In genomic region chr4:154224267-154224969, GRCm38 (mm10) we compare ENCODE assay signal across 10 mouse cellular contexts. TPM values are rescaled to one million over a fixed set of nuclear protein-coding genes. Genes with fewer than 3 reads are reported as not detected.
A peak's percentile ranks its signal among the peaks of the same experiment; 100 is the strongest.
DNase-seq lines count a peak whose midpoint lies in the region; ATAC-seq lines count a peak whose summit lies in the region.
"Had no signal": no experiment of that assay in that cellular context is flagged by ENCODE, and none has a peak within 500 bp of the region (broad histone marks: within the 10 kb centered on the region; RNA-seq: fewer than 3 reads in every experiment).

No protein-coding gene starts in this region.

- no peak overlapping the region for H3K4me2 ChIP-seq in liver, embryonic 11.5 days
- H3K4me2 ChIP-seq in embryonic facial prominence, embryonic 15.5 days (replicated peaks), result peak overlapping the region; percentile 23; the same call in 1 of the 2 replicates
- H3K4me2 ChIP-seq in hindbrain, embryonic 14.5 days (replicated peaks), result no peak overlapping the region
- no peak overlapping the region for H3K4me2 ChIP-seq in neural tube, embryonic 14.5 days (ENCODE audit: low read depth, low read length)
- H3K4me2 ChIP-seq: kidney, embryonic 15.5 days; liver, embryonic 15.5 days had no signal

- no peak for ATAC-seq in liver, embryonic 11.5 days (replicated peaks; ENCODE audit: low FRiP score)
- peak; percentile 87 for ATAC-seq in embryonic facial prominence, embryonic 15.5 days (ENCODE audit: insufficient number of reproducible peaks, low FRiP score, low TSS enrichment, low read depth)
- ATAC-seq in hindbrain, embryonic 14.5 days (ENCODE audit: low FRiP score), result peak; percentile 46; the same call in 1 of the 2 replicates
- 0 out of 2 replicates have a peak, but pooled peaks have one; percentile 38 for ATAC-seq in neural tube, embryonic 14.5 days (ENCODE audit: low read depth)
- ATAC-seq in megakaryocyte progenitor cell, adult 5-6 weeks (replicated peaks; ENCODE audit: poor library complexity), result no peak

- no peaks in the 10 kb centered on the region for H3K9me3 ChIP-seq in liver, embryonic 11.5 days (ENCODE audit: control insufficient read depth, low read length)
- H3K9me3 ChIP-seq in embryonic facial prominence, embryonic 15.5 days (replicated peaks), result no peaks in the 10 kb centered on the region
- H3K9me3 ChIP-seq in hindbrain, embryonic 14.5 days (ENCODE audit: control insufficient read depth, low read length), result no peaks in the 10 kb centered on the region
- no peaks in the 10 kb centered on the region for H3K9me3 ChIP-seq in neural tube, embryonic 14.5 days (ENCODE audit: control insufficient read depth, low read length)
- H3K9me3 ChIP-seq: kidney, embryonic 15.5 days; liver, embryonic 15.5 days had no signal

- H3K27me3 ChIP-seq in liver, embryonic 11.5 days (replicated peaks; ENCODE audit: control insufficient read depth, insufficient read depth, low read length), result peaks cover 3% of the 10 kb centered on the region; the same call in 1 of the 2 replicates
- no peaks in the 10 kb centered on the region for H3K27me3 ChIP-seq in embryonic facial prominence, embryonic 15.5 days
- no peaks in the 10 kb centered on the region for H3K27me3 ChIP-seq in hindbrain, embryonic 14.5 days (ENCODE audit: control insufficient read depth, insufficient read depth, low read length)
- H3K27me3 ChIP-seq in neural tube, embryonic 14.5 days (ENCODE audit: control insufficient read depth, insufficient read depth, low read length), result no peaks in the 10 kb centered on the region
- H3K27me3 ChIP-seq: kidney, embryonic 15.5 days had no signal

- no peak overlapping the region for H3K27ac ChIP-seq in liver, embryonic 11.5 days (ENCODE audit: low read depth, low read length)
- peak overlapping the region; percentile 95 for H3K27ac ChIP-seq in embryonic facial prominence, embryonic 15.5 days (replicated peaks)
- no peak overlapping the region for H3K27ac ChIP-seq in hindbrain, embryonic 14.5 days
- no peak overlapping the region for H3K27ac ChIP-seq in neural tube, embryonic 14.5 days (ENCODE audit: low read depth, low read length)
- H3K27ac ChIP-seq: kidney, embryonic 15.5 days; liver, embryonic 15.5 days had no signal

- H3K36me3 ChIP-seq in liver, embryonic 11.5 days (ENCODE audit: control insufficient read depth, insufficient read depth, low read length), result no peaks in the 10 kb centered on the region
- no peaks in the 10 kb centered on the region for H3K36me3 ChIP-seq in embryonic facial prominence, embryonic 15.5 days
- H3K36me3 ChIP-seq in hindbrain, embryonic 14.5 days (replicated peaks; ENCODE audit: control insufficient read depth, insufficient read depth), result no peaks in the 10 kb centered on the region
- no peaks in the 10 kb centered on the region for H3K36me3 ChIP-seq in neural tube, embryonic 14.5 days (ENCODE audit: control insufficient read depth, insufficient read depth, low read length)
- H3K36me3 ChIP-seq: kidney, embryonic 15.5 days; liver, embryonic 15.5 days had no signal

- peak; percentile 22 for DNase-seq in liver
- no peak for DNase-seq in liver, embryonic 11.5 days (ENCODE audit: low spot score)
- peak; percentile 47 for DNase-seq in hindbrain, embryonic 14.5 days (ENCODE audit: low spot score)
- DNase-seq in kidney, adult 8-10 months, result no peak
- DNase-seq in right cerebral cortex, postnatal 4 days, result no peak

- 39% methylated on average over 6 of the region's 6 CpGs for WGBS in liver, embryonic 11.5 days
- WGBS in embryonic facial prominence, embryonic 15.5 days, result 9% methylated on average over 6 of the region's 6 CpGs
- WGBS in hindbrain, embryonic 14.5 days, result 29% methylated on average over 6 of the region's 6 CpGs
- 25% methylated on average over 6 of the region's 6 CpGs for WGBS in neural tube, embryonic 14.5 days

- no peak overlapping the region for H3K4me3 ChIP-seq in liver, embryonic 11.5 days (ENCODE audit: low read depth, low read length)
- no peak overlapping the region for H3K4me3 ChIP-seq in embryonic facial prominence, embryonic 15.5 days (replicated peaks)
- no peak overlapping the region for H3K4me3 ChIP-seq in hindbrain, embryonic 14.5 days (replicated peaks; ENCODE audit: low read length)
- no peak overlapping the region for H3K4me3 ChIP-seq in neural tube, embryonic 14.5 days (ENCODE audit: low read depth, low read length)
- H3K4me3 ChIP-seq: kidney, embryonic 15.5 days; liver, embryonic 15.5 days had no signal

- H3K4me1 ChIP-seq in liver, embryonic 11.5 days (replicated peaks; ENCODE audit: control insufficient read depth, insufficient read depth, low read length), result no peaks in the 10 kb centered on the region
- H3K4me1 ChIP-seq in embryonic facial prominence, embryonic 15.5 days, result peaks cover 91% of the 10 kb centered on the region
- peaks cover 11% of the 10 kb centered on the region; the same call in 1 of the 2 replicates for H3K4me1 ChIP-seq in hindbrain, embryonic 14.5 days (replicated peaks; ENCODE audit: control insufficient read depth, insufficient read depth, low read length)
- no peaks in the 10 kb centered on the region for H3K4me1 ChIP-seq in neural tube, embryonic 14.5 days (ENCODE audit: control insufficient read depth, insufficient read depth, low read length)
- H3K4me1 ChIP-seq: liver, embryonic 15.5 days had no signal

- H3K9ac ChIP-seq in liver, embryonic 11.5 days (ENCODE audit: low read depth, low read length), result no peak overlapping the region
- no peak overlapping the region for H3K9ac ChIP-seq in embryonic facial prominence, embryonic 15.5 days
- H3K9ac ChIP-seq in hindbrain, embryonic 14.5 days, result no peak overlapping the region
- no peak overlapping the region for H3K9ac ChIP-seq in neural tube, embryonic 14.5 days (replicated peaks; ENCODE audit: low read depth, low read length)
- H3K9ac ChIP-seq: kidney, embryonic 15.5 days; liver, embryonic 15.5 days had no signal

RNA-seq across cellular contexts. Expression of gene Megf6, which starts 53.9 kb away (rescaled TPM):
- 5.8 and 5.9 TPM in 2 replicates for polyA plus RNA-seq in liver, embryonic 11.5 days (2014; fragmentation: Nextera tagmentation; extraction: Ambion mirVana)
- polyA plus RNA-seq in embryonic facial prominence, embryonic 15.5 days (2015; fragmentation: Nextera tagmentation; extraction: Ambion mirVana), result 146 and 154 TPM in 2 replicates
- polyA plus RNA-seq in hindbrain, embryonic 14.5 days (2014; fragmentation: Nextera tagmentation; extraction: Ambion mirVana), result 8.8 and 10.1 TPM in 2 replicates
- 5.0 and 13.1 TPM in 2 replicates for polyA plus RNA-seq in neural tube, embryonic 14.5 days (2014; fragmentation: Nextera tagmentation; extraction: Ambion mirVana)
- total RNA-seq in megakaryocyte progenitor cell, adult 5-6 weeks (2015), result not detected in 2 replicates
- total RNA-seq in megakaryocyte progenitor cell, adult 5-6 weeks (2017), result 0.12 and 0.17 TPM in 2 replicates

Comparison
In these comparisons a context has a peak if more than half of its experiments do, and no peak if none do; other contexts are left out.
1. DNase-seq: peak in liver (single experiment) and hindbrain, embryonic 14.5 days (single experiment); none in liver, embryonic 11.5 days (single experiment), kidney, adult 8-10 months (0 of 2) and right cerebral cortex, postnatal 4 days (single experiment).
2. ATAC-seq: peak in embryonic facial prominence, embryonic 15.5 days (single experiment), hindbrain, embryonic 14.5 days (single experiment) and neural tube, embryonic 14.5 days (single experiment); none in liver, embryonic 11.5 days (single experiment) and megakaryocyte progenitor cell, adult 5-6 weeks (single experiment).
3. RNA of gene Megf6, which starts 53.9 kb away (polyA plus RNA-seq): 146 to 154 TPM in embryonic facial prominence, embryonic 15.5 days; 8.8 to 10.1 TPM in hindbrain, embryonic 14.5 days, 5.8 to 5.9 TPM in liver, embryonic 11.5 days and 5.0 to 13.1 TPM in neural tube, embryonic 14.5 days; every median in the first group is over 10 times any median in the second.